ENCODE assay signal across 20 mouse cellular contexts in the genomic region with DNA sequence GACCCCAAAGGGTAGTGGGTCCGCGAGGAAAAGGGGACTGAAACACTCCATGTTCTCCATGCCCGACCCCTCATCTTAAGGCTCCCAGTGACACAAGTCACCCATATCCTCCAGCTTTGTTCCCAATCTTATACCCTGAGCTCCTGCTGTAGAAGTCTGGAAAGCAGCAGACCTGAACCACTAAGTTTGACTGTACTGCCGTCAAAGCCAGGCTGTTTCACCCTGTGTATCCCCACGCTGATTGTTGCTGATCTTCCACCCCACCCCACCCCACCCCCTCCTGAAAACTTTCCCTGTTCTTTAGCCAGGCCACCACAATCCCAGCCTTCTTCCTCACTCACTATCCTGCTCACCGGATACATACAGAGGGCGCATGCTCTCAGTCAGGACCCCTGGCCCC. TPM values are rescaled to one million over a fixed set of nuclear protein-coding genes. Genes with fewer than 3 reads are reported as not detected.
"Had no signal": no experiment of that assay in that cellular context is flagged by ENCODE, and none has a peak within 500 bp of the region (broad histone marks: within the 10 kb centered on the region; RNA-seq: fewer than 3 reads in every experiment).

No protein-coding gene starts in this region.

- ATAC-seq: liver, embryonic 12.5 days had no signal

- DNase-seq: kidney, adult 11 months; kidney, postnatal 25 days; layer of hippocampus, adult 9-11 months; layer of hippocampus, postnatal 36 days; lung, embryonic 14.5 days; lung, postnatal 10 days; lung, postnatal 4 days; right cerebral cortex, postnatal 14 days; thymus, adult 2 months; thymus, postnatal 25 days had no signal

- H3K9ac ChIP-seq: limb, embryonic 15.5 days; liver, embryonic 12.5 days; lung, embryonic 14.5 days; stomach, embryonic 15.5 days had no signal

- H3K36me3 ChIP-seq: limb, embryonic 15.5 days; liver, embryonic 12.5 days; stomach, embryonic 15.5 days had no signal

- H3K4me3 ChIP-seq: limb, embryonic 15.5 days; liver, embryonic 12.5 days; stomach, embryonic 15.5 days had no signal

- H3K4me1 ChIP-seq: limb, embryonic 15.5 days; liver, embryonic 12.5 days; stomach, embryonic 15.5 days had no signal

- H3K27me3 ChIP-seq: limb, embryonic 15.5 days; liver, embryonic 12.5 days; stomach, embryonic 15.5 days had no signal

- H3K4me2 ChIP-seq: limb, embryonic 15.5 days; liver, embryonic 12.5 days; lung, embryonic 14.5 days; midbrain, embryonic 11.5 days; stomach, embryonic 15.5 days had no signal

- H3K27ac ChIP-seq: limb, embryonic 15.5 days; liver, embryonic 12.5 days; stomach, embryonic 15.5 days had no signal

- H3K9me3 ChIP-seq: limb, embryonic 15.5 days; liver, embryonic 12.5 days; stomach, embryonic 15.5 days had no signal

RNA-seq across cellular contexts. Expression of a gene that starts 37.5 kb away (rescaled TPM):
- total RNA-seq: megakaryocyte, adult 5-6 weeks had no signal
- polyA plus RNA-seq: intestine, embryonic 14.5 days; liver, embryonic 12.5 days; liver, embryonic 16.5 days; spleen, adult 2 months; stomach, embryonic 15.5 days; testis, adult 2 months; urinary bladder, adult 2 months had no signal
